Comparison of ENCODE assay signal across 26 mouse cellular contexts in the genomic region with DNA sequence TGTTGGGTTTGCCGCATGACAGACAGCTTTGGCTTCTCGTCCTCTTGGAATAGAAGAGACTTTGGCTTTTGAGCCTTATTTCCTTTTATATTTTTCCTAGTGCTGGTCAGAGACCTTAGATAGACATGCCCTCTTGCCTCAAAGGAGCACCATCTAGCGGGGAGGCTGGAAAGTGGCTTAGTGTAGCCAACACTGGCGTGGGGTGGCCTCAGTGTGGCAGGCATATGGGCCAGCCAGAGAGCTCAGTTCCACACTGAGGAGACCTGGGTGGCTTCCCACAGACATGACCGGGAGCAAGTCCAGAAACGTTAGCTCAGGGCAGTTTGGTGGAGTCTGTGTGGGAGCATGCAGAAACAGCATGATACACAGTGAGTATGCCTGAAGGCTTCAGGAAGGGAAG. TPM values are rescaled to one million over a fixed set of nuclear protein-coding genes. Genes with fewer than 3 reads are reported as not detected.
DNase-seq lines count a peak whose midpoint lies in the region; ATAC-seq and TF ChIP-seq lines count a peak whose summit lies in the region.
"Had no signal": no experiment of that assay in that cellular context is flagged by ENCODE, and none has a peak within 500 bp of the region (broad histone marks: within the 10 kb centered on the region; RNA-seq: fewer than 3 reads in every experiment).

No protein-coding gene starts in this region.

- no peak overlapping the region for H3K9ac ChIP-seq in intestine, postnatal 0 days (ENCODE audit: low read depth, low read length)
- H3K9ac ChIP-seq in intestine, embryonic 16.5 days (ENCODE audit: low read depth, low read length) = no peak overlapping the region
- H3K9ac ChIP-seq: embryonic facial prominence, embryonic 13.5 days; hindbrain, embryonic 12.5 days; intestine, embryonic 15.5 days; liver, embryonic 15.5 days; lung, embryonic 14.5 days had no signal

- TF ChIP-seq POLR2A in cerebellum, adult 2 months (IDR thresholded peaks at IDR 0.05; ENCODE audit: borderline replicate concordance, insufficient read depth, low read length) = no peak

- no peaks in the 10 kb centered on the region for H3K9me3 ChIP-seq in intestine, postnatal 0 days (ENCODE audit: control insufficient read depth)
- no peaks in the 10 kb centered on the region for H3K9me3 ChIP-seq in intestine, embryonic 16.5 days (ENCODE audit: control insufficient read depth, low read length)
- H3K9me3 ChIP-seq: embryonic facial prominence, embryonic 13.5 days; forebrain, embryonic 10.5 days; hindbrain, embryonic 12.5 days; intestine, embryonic 15.5 days; liver, embryonic 15.5 days had no signal

- no peaks in the 10 kb centered on the region for H3K36me3 ChIP-seq in intestine, postnatal 0 days (ENCODE audit: control insufficient read depth, insufficient read depth)
- H3K36me3 ChIP-seq in intestine, embryonic 16.5 days (ENCODE audit: control insufficient read depth, insufficient read depth, low read length) = no peaks in the 10 kb centered on the region
- H3K36me3 ChIP-seq: embryonic facial prominence, embryonic 13.5 days; forebrain, embryonic 10.5 days; intestine, embryonic 15.5 days; liver, embryonic 15.5 days had no signal

- H3K4me3 ChIP-seq in cerebellum, adult 2 months (replicated peaks; ENCODE audit: insufficient read depth, low read depth, low read length) = no peak overlapping the region
- no peak overlapping the region for H3K4me3 ChIP-seq in intestine, postnatal 0 days (ENCODE audit: low read depth, low read length)
- H3K4me3 ChIP-seq in intestine, embryonic 16.5 days (ENCODE audit: low read length) = no peak overlapping the region
- H3K4me3 ChIP-seq: embryonic facial prominence, embryonic 13.5 days; forebrain, embryonic 10.5 days; hindbrain, embryonic 12.5 days; intestine, embryonic 15.5 days; liver, embryonic 15.5 days had no signal

- peaks cover 12% of the 10 kb centered on the region for H3K4me1 ChIP-seq in cerebellum, adult 2 months (ENCODE audit: control insufficient read depth, insufficient read depth, low read length)
- H3K4me1 ChIP-seq in intestine, postnatal 0 days (replicated peaks; ENCODE audit: control insufficient read depth, insufficient read depth, low read length) = no peaks in the 10 kb centered on the region
- H3K4me1 ChIP-seq in intestine, embryonic 16.5 days (ENCODE audit: control insufficient read depth, insufficient read depth, low read length) = no peaks in the 10 kb centered on the region
- H3K4me1 ChIP-seq: intestine, embryonic 15.5 days; liver, embryonic 15.5 days had no signal

- no peak for ATAC-seq in intestine, postnatal 0 days
- no peak for ATAC-seq in intestine, embryonic 16.5 days
- ATAC-seq: forebrain, embryonic 16.5 days; hindbrain, postnatal 0 days; intestine, embryonic 15.5 days had no signal

- H3K4me2 ChIP-seq in intestine, postnatal 0 days (replicated peaks; ENCODE audit: low read depth) = no peak overlapping the region
- H3K4me2 ChIP-seq in intestine, embryonic 16.5 days (ENCODE audit: low read depth, low read length) = no peak overlapping the region
- H3K4me2 ChIP-seq: embryonic facial prominence, embryonic 13.5 days; hindbrain, embryonic 12.5 days; intestine, embryonic 15.5 days; liver, embryonic 15.5 days; lung, embryonic 14.5 days had no signal

- H3K27ac ChIP-seq in cerebellum, adult 2 months (ENCODE audit: insufficient read depth, low read length) = no peak overlapping the region
- H3K27ac ChIP-seq in intestine, postnatal 0 days (ENCODE audit: low read depth, low read length) = no peak overlapping the region
- H3K27ac ChIP-seq in intestine, embryonic 16.5 days (ENCODE audit: low read length) = no peak overlapping the region
- H3K27ac ChIP-seq: embryonic facial prominence, embryonic 13.5 days; forebrain, embryonic 10.5 days; hindbrain, embryonic 12.5 days; hindbrain, postnatal 0 days; intestine, embryonic 15.5 days; liver, embryonic 15.5 days had no signal

- TF ChIP-seq CTCF in cerebellum, adult 2 months (IDR thresholded peaks at IDR 0.05; ENCODE audit: borderline replicate concordance, insufficient read depth, low read depth, low read length) = peak; percentile 62; the same call in 1 of the 2 replicates
- 0 out of 2 replicates have a peak, but pooled peaks have one; percentile 16 for TF ChIP-seq CTCF in intestine, postnatal 0 days (IDR thresholded peaks at IDR 0.05; ENCODE audit: low read depth)

- DNase-seq in cerebellum, adult 2 months = peak; percentile 50 to 62
- DNase-seq in cerebellum, postnatal 4 days (ENCODE audit: low spot score in 2 of 2) = no peak
- DNase-seq in ES-CJ7 (ENCODE audit: low read depth, low spot score) = peak; percentile 44
- DNase-seq in cerebellum, postnatal 25 days = peak; percentile 66 to 75
- DNase-seq in kidney, postnatal 10 days = no peak
- no peak for DNase-seq in urinary bladder, postnatal 36 days (ENCODE audit: low spot score in 2 of 2)
- DNase-seq: adrenal gland, adult 8-10 months; heart, postnatal 14 days; kidney, adult 9 months; kidney, postnatal 36 days; layer of hippocampus, postnatal 36 days; liver; lung, embryonic 14.5 days; lung, postnatal 14 days; midbrain, embryonic 14.5 days; thymus, adult 2 months; thymus, postnatal 36 days had no signal

- H3K27me3 ChIP-seq in cerebellum, adult 2 months (ENCODE audit: control insufficient read depth, insufficient read depth, low read length) = no peaks in the 10 kb centered on the region
- H3K27me3 ChIP-seq in intestine, postnatal 0 days (replicated peaks; ENCODE audit: control insufficient read depth, insufficient read depth, low read length) = 0 out of 2 replicates have a peak, but pooled peaks cover 3% of the 10 kb centered on the region
- H3K27me3 ChIP-seq in intestine, embryonic 16.5 days (replicated peaks; ENCODE audit: control insufficient read depth, insufficient read depth, low read length) = peaks cover 13% of the 10 kb centered on the region; the same call in 1 of the 2 replicates

- 36% methylated on average over 6 of the region's 6 CpGs for WGBS in cerebellum, adult 2 months
- 84% methylated on average over 6 of the region's 6 CpGs for WGBS in intestine, postnatal 0 days
- 80% methylated on average over 6 of the region's 6 CpGs for WGBS in intestine, embryonic 16.5 days

RNA-seq across cellular contexts. Expression of a gene that starts 11.8 kb away (rescaled TPM):
- 50.1 and 51.9 TPM in 2 replicates for polyA plus RNA-seq in cerebellum, adult 2 months (2012; rRNA removed)
- 7.2 and 8.4 TPM in 2 replicates for polyA plus RNA-seq in intestine, postnatal 0 days (2015; fragmentation: Nextera tagmentation; extraction: Ambion mirVana)
- polyA plus RNA-seq in intestine, embryonic 16.5 days (2015; fragmentation: Nextera tagmentation; extraction: Ambion mirVana) = 9.4 and 9.5 TPM in 2 replicates

RNA-seq across cellular contexts. Expression of a gene that starts 40.1 kb away (rescaled TPM):
- 71.0 and 76.9 TPM in 2 replicates for polyA plus RNA-seq in cerebellum, adult 2 months (2012; rRNA removed)
- polyA plus RNA-seq in intestine, postnatal 0 days (2015; fragmentation: Nextera tagmentation; extraction: Ambion mirVana) = 0.77 and 0.80 TPM in 2 replicates
- 0.48 and 0.56 TPM in 2 replicates for polyA plus RNA-seq in intestine, embryonic 16.5 days (2015; fragmentation: Nextera tagmentation; extraction: Ambion mirVana)

Comparison
In these comparisons a context has a peak if more than half of its experiments do, and no peak if none do; other contexts are left out.
1. DNase-seq: peak in cerebellum, adult 2 months (2 of 2), ES-CJ7 (single experiment) and cerebellum, postnatal 25 days (2 of 2); none in cerebellum, postnatal 4 days (0 of 2), kidney, postnatal 10 days (single experiment) and urinary bladder, postnatal 36 days (0 of 2).
2. RNA of a gene that starts 40.1 kb away (polyA plus RNA-seq): 71.0 to 76.9 TPM in cerebellum, adult 2 months; 0.77 to 0.80 TPM in intestine, postnatal 0 days and 0.48 to 0.56 TPM in intestine, embryonic 16.5 days; every median in the first group is over 10 times any median in the second.